Mouse (Mus musculus): ENCODE measurements at regions not wholly inside any gene's neighbourhood (a gene's known extent, or its start where the extent isn't known, plus 50 kb on each side); places are given as distances from the start of the nearest gene placed in this dataset.

GRCm38 (mm10) chr3:137785871-137786270 is 78.4 kb upstream of the H2afz start:
- H3K4me1 ChIP-seq (ENCODE audit: control insufficient read depth, insufficient read depth, low read length): no peaks in the 10 kb centered on the region
- TF ChIP-seq POLR2A (IDR thresholded peaks at IDR 0.05; ENCODE audit: borderline replicate concordance, extremely low read depth, low read depth, low read length) (no peak), CTCF (IDR thresholded peaks at IDR 0.05; ENCODE audit: insufficient read depth, low read length) (no peak)
- no peak for DNase-seq
- no peak overlapping the region for H3K4me3 ChIP-seq (replicated peaks; ENCODE audit: extremely low read depth, low read depth, low read length)
- WGBS: 78% methylated on average over 2 of the region's 2 CpGs

- no peak for DNase-seq
- Histone ChIP-seq H3K4me1 (ENCODE audit: control insufficient read depth, insufficient read depth, low read length) (no peaks in the 10 kb centered on the region), H3K4me3 (replicated peaks; ENCODE audit: extremely low read depth, low read depth, low read length) (no peak overlapping the region)
- WGBS: 81% methylated on average over 6 of the region's 6 CpGs
- TF ChIP-seq POLR2A (IDR thresholded peaks at IDR 0.05; ENCODE audit: borderline replicate concordance, extremely low read depth, low read depth, low read length) (no peak), CTCF (IDR thresholded peaks at IDR 0.05; ENCODE audit: insufficient read depth, low read length) (no peak)
These were observed 74.6 kb upstream of the H2afz start for GRCm38 (mm10) chr3:137789671-137790070.

- no peak for TF ChIP-seq POLR2A (IDR thresholded peaks at IDR 0.05; ENCODE audit: borderline replicate concordance, extremely low read depth, low read depth, low read length)
- TF ChIP-seq CTCF (IDR thresholded peaks at IDR 0.05; ENCODE audit: insufficient read depth, low read length): no peak
- Histone ChIP-seq H3K4me1 (ENCODE audit: control insufficient read depth, insufficient read depth, low read length) (no peaks in the 10 kb centered on the region), H3K4me3 (replicated peaks; ENCODE audit: extremely low read depth, low read depth, low read length) (no peak overlapping the region)
- DNase-seq: no peak
- WGBS: 82% methylated on average over 7 of the region's 7 CpGs
These were observed 73.9 kb upstream of the H2afz start for GRCm38 (mm10) chr3:137790340-137790739.

- TF ChIP-seq CTCF (IDR thresholded peaks at IDR 0.05; ENCODE audit: insufficient read depth, low read length) (no peak), POLR2A (IDR thresholded peaks at IDR 0.05; ENCODE audit: borderline replicate concordance, extremely low read depth, low read depth, low read length) (no peak)
- no peak for DNase-seq
- Histone ChIP-seq H3K4me3 (replicated peaks; ENCODE audit: extremely low read depth, low read depth, low read length) (no peak overlapping the region), H3K4me1 (ENCODE audit: control insufficient read depth, insufficient read depth, low read length) (no peaks in the 10 kb centered on the region)
- 81% methylated on average over 7 of the region's 7 CpGs for WGBS
These were observed 68.5 kb upstream of the H2afz start for GRCm38 (mm10) chr3:137795754-137796315.

- H3K4me1 ChIP-seq (ENCODE audit: control insufficient read depth, insufficient read depth, low read length): no peaks in the 10 kb centered on the region
- DNase-seq: no peak
- WGBS: 79% methylated on average over 4 of the region's 4 CpGs
- TF ChIP-seq POLR2A (IDR thresholded peaks at IDR 0.05; ENCODE audit: borderline replicate concordance, extremely low read depth, low read depth, low read length): no peak
- TF ChIP-seq CTCF (IDR thresholded peaks at IDR 0.05; ENCODE audit: insufficient read depth, low read length): no peak
- no peak overlapping the region for H3K4me3 ChIP-seq (replicated peaks; ENCODE audit: extremely low read depth, low read depth, low read length)
These were observed 65.5 kb upstream of the H2afz start for GRCm38 (mm10) chr3:137798769-137799168.

- Histone ChIP-seq H3K4me3 (replicated peaks; ENCODE audit: extremely low read depth, low read depth, low read length) (no peak overlapping the region), H3K4me1 (ENCODE audit: control insufficient read depth, insufficient read depth, low read length) (no peaks in the 10 kb centered on the region; the same call in 1 of the 2 replicates)
- no peak for DNase-seq
- TF ChIP-seq POLR2A (IDR thresholded peaks at IDR 0.05; ENCODE audit: borderline replicate concordance, extremely low read depth, low read depth, low read length): no peak
- TF ChIP-seq CTCF (IDR thresholded peaks at IDR 0.05; ENCODE audit: insufficient read depth, low read length): no peak
- WGBS: 60% methylated on average over 6 of the region's 6 CpGs
These were observed 62.8 kb upstream of the H2afz start for GRCm38 (mm10) chr3:137801402-137802020.

- TF ChIP-seq POLR2A (IDR thresholded peaks at IDR 0.05; ENCODE audit: borderline replicate concordance, extremely low read depth, low read depth, low read length): no peak
- no peak for TF ChIP-seq CTCF (IDR thresholded peaks at IDR 0.05; ENCODE audit: insufficient read depth, low read length)
- WGBS: 35% methylated on average over 1 of the region's 1 CpGs
These were observed 56.9 kb upstream of the H2afz start for GRCm38 (mm10) chr3:137807423-137807822.

GRCm38 (mm10) chr3:137807913-137808684 is 56.2 kb upstream of the H2afz start:
- no peaks in the 10 kb centered on the region; the same call in 1 of the 2 replicates for H3K4me1 ChIP-seq (ENCODE audit: control insufficient read depth, insufficient read depth, low read length)
- 43% methylated on average over 5 of the region's 5 CpGs for WGBS
- TF ChIP-seq CTCF (IDR thresholded peaks at IDR 0.05; ENCODE audit: insufficient read depth, low read length): no peak
- no peak for TF ChIP-seq POLR2A (IDR thresholded peaks at IDR 0.05; ENCODE audit: borderline replicate concordance, extremely low read depth, low read depth, low read length)
- no peak overlapping the region for H3K4me3 ChIP-seq (replicated peaks; ENCODE audit: extremely low read depth, low read depth, low read length)
- DNase-seq: no peak

More at GRCm38 (mm10) chr3:137807423-137807822, 56.9 kb upstream of the H2afz start:
- Histone ChIP-seq H3K4me1 (ENCODE audit: control insufficient read depth, insufficient read depth, low read length) (no peaks in the 10 kb centered on the region; the same call in 1 of the 2 replicates), H3K4me3 (replicated peaks; ENCODE audit: extremely low read depth, low read depth, low read length) (no peak overlapping the region)
- DNase-seq: no peak

GRCm38 (mm10) chr3:137810123-137810522 is 54.2 kb upstream of the H2afz start:
- Histone ChIP-seq H3K4me1 (ENCODE audit: control insufficient read depth, insufficient read depth, low read length) (no peaks in the 10 kb centered on the region; the same call in 1 of the 2 replicates), H3K4me3 (replicated peaks; ENCODE audit: extremely low read depth, low read depth, low read length) (no peak overlapping the region)
- TF ChIP-seq CTCF (IDR thresholded peaks at IDR 0.05; ENCODE audit: insufficient read depth, low read length) (no peak), POLR2A (IDR thresholded peaks at IDR 0.05; ENCODE audit: borderline replicate concordance, extremely low read depth, low read depth, low read length) (no peak)
- DNase-seq: no peak
- WGBS: 53% methylated on average over 3 of the region's 3 CpGs

Measured in lung, adult 2 months (tissue).